Mouse (Mus musculus) heart, embryonic 11.5 days (tissue): ENCODE measurements at regions not wholly inside any gene's neighbourhood (a gene's known extent, or its start where the extent isn't known, plus 50 kb on each side); places are given as distances from the start of the nearest gene placed in this dataset.

Source experiments
- ATAC-seq: fragments of 200-750 bp; cut with Nextera tagmentation; replicated peaks from 2 replicates; pipeline ENCODE4 v1.8.0; 2017; ENCODE audit warnings: moderate library complexity; ENCODE audit not compliant: insufficient number of reproducible peaks, low FRiP score, low TSS enrichment
- H3K27ac ChIP-seq: fragments of 300-500 bp; sonication (generic); 2 replicates; pipeline ENCODE4 v1.5.1; 2014; ENCODE audit warnings: mild to moderate bottlenecking, low read depth, low read length
- H3K27me3 ChIP-seq: fragments of 300-500 bp; sonication (generic); 2 replicates; pipeline ENCODE4 v1.6.1; 2014; ENCODE audit warnings: mild to moderate bottlenecking, low read length, mixed read lengths; ENCODE audit not compliant: control insufficient read depth, insufficient read depth
- H3K36me3 ChIP-seq: fragments of 300-500 bp; sonication (generic); 2 replicates; pipeline ENCODE4 v1.6.1; 2014; ENCODE audit warnings: mild to moderate bottlenecking, low read length, moderate library complexity, mixed read lengths; ENCODE audit not compliant: control insufficient read depth, insufficient read depth
- H3K4me1 ChIP-seq: fragments of 300-500 bp; sonication (generic); 2 replicates; pipeline ENCODE4 v1.6.1; 2014; ENCODE audit warnings: low read length; ENCODE audit not compliant: control insufficient read depth, insufficient read depth
- H3K4me2 ChIP-seq: fragments of 300-500 bp; sonication (generic); 2 replicates; pipeline ENCODE4 v1.6.1; 2014; ENCODE audit warnings: mild to moderate bottlenecking, moderate library complexity
- H3K4me3 ChIP-seq: fragments of 300-500 bp; sonication (generic); 2 replicates; pipeline ENCODE4 v1.5.1; 2014; ENCODE audit warnings: low read depth, low read length
- H3K9ac ChIP-seq: fragments of 300-500 bp; sonication (generic); 2 replicates; pipeline ENCODE4 v1.6.1; 2014; ENCODE audit warnings: mild to moderate bottlenecking, low read depth, low read length, moderate library complexity
- H3K9me3 ChIP-seq: fragments of 300-500 bp; sonication (generic); replicated peaks from 2 replicates; pipeline ENCODE4 v1.6.1; 2016; ENCODE audit warnings: low read length; ENCODE audit not compliant: control insufficient read depth
- WGBS: fragments of 180-500 bp; shearing (Covaris S2); extraction: QIAGEN DNeasy Blood & Tissue Kit; methylation state at CpG from one replicate; pipeline ENCODE4 v1.1.7; 2014; ENCODE audit not compliant: insufficient replicate concordance; 5-methylcytosine and 5-hydroxymethylcytosine counted together

- ATAC-seq: no peak
- Histone ChIP-seq H3K4me3 (no peak overlapping the region), H3K27me3 (no peaks in the 10 kb centered on the region), H3K9me3 (no peaks in the 10 kb centered on the region), H3K4me2 (no peak overlapping the region), H3K36me3 (no peaks in the 10 kb centered on the region), H3K9ac (no peak overlapping the region), H3K27ac (no peak overlapping the region), H3K4me1 (peaks cover 7% of the 10 kb centered on the region; the same call in 1 of the 2 replicates)
- WGBS: 73% methylated on average over 15 of the region's 15 CpGs
Measured at GRCm38 (mm10) chr13:52190848-52191590, 340.1 kb downstream of the Diras2 start.

DNA sequence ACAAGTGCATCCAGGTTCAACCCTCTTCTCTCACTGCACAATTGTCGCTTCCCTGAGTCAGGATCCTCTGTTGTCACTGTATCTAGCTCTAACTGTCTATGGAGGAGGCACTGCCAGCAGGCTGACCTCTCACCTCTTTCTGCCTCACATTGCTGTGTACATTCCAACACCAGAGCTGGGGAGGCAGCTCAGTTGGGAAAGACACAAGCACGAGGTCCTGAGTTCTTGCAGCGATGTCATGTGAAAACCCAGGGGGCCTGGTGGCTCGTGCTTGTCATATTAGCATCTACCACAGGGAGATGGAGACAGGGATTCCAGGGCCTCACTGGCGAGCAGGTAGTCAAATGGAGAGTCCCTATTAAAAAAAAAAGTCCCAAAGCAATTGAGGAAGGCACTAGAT lies 334.2 kb downstream of the Diras2 start:
- no peaks in the 10 kb centered on the region for H3K27me3 ChIP-seq
- 56% methylated on average over 5 of the region's 5 CpGs for WGBS
- H3K27ac ChIP-seq: no peak overlapping the region
- H3K4me2 ChIP-seq: no peak overlapping the region
- H3K36me3 ChIP-seq: no peaks in the 10 kb centered on the region
- no peak for ATAC-seq
- no peaks in the 10 kb centered on the region for H3K4me1 ChIP-seq
- H3K9ac ChIP-seq: no peak overlapping the region
- H3K4me3 ChIP-seq: no peak overlapping the region
- no peaks in the 10 kb centered on the region for H3K9me3 ChIP-seq

DNA sequence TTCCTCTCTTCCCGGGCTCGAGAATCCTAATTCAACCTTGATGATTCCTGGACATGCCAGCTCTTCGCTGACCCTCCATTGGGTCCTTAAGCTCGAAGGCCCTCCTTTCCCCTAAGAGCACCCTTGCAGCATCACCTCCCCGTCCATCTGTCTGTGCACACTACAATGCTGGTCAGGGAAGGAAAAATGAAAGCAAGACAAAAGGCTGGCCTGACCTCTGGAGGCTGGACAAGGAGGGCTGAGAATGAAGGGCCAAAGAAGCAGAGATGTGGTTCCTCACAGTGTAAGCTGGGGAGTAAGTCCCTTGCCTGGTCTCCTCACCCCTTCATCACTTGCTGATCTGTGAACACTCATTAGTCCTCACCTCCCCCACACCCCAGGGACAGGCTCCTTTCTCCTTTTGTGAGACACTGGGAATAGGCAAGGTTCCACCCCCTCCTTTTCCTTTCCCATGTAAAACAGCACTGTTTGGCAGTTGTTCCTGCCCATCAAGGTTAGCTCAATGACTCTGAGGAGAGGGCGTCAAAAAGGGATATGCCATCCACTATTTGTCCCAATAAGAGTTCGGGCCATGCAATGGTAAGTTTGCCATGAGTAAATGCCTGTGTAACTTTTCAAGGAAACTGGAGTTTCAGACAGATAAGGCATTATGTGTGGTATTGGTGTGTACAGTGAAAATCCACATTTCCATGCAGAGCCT lies 332.3 kb downstream of the Diras2 start:
- Histone ChIP-seq H3K4me2 (no peak overlapping the region), H3K9me3 (no peaks in the 10 kb centered on the region), H3K36me3 (no peaks in the 10 kb centered on the region), H3K9ac (no peak overlapping the region), H3K27me3 (no peaks in the 10 kb centered on the region), H3K27ac (no peak overlapping the region), H3K4me1 (no peaks in the 10 kb centered on the region), H3K4me3 (no peak overlapping the region)
- 81% methylated on average over 7 of the region's 7 CpGs for WGBS
- no peak for ATAC-seq

- no peak overlapping the region for H3K9ac ChIP-seq
- H3K4me2 ChIP-seq: no peak overlapping the region
- no peaks in the 10 kb centered on the region for H3K4me1 ChIP-seq
- no peak overlapping the region for H3K4me3 ChIP-seq
- WGBS: 42% methylated on average over 1 of the region's 1 CpGs
- no peak for ATAC-seq
- H3K36me3 ChIP-seq: no peaks in the 10 kb centered on the region
- no peak overlapping the region for H3K27ac ChIP-seq
- no peaks in the 10 kb centered on the region for H3K9me3 ChIP-seq
- H3K27me3 ChIP-seq: no peaks in the 10 kb centered on the region
Measured at GRCm38 (mm10) chr13:52202372-52202771, 328.7 kb downstream of the Diras2 start.

- H3K36me3 ChIP-seq: no peaks in the 10 kb centered on the region
- H3K4me1 ChIP-seq: no peaks in the 10 kb centered on the region
- 64% methylated on average over 4 of the region's 4 CpGs for WGBS
- no peak overlapping the region for H3K27ac ChIP-seq
- H3K9me3 ChIP-seq: no peaks in the 10 kb centered on the region
- H3K4me2 ChIP-seq: no peak overlapping the region
- no peak overlapping the region for H3K4me3 ChIP-seq
- H3K27me3 ChIP-seq: no peaks in the 10 kb centered on the region
- no peak for ATAC-seq
- no peak overlapping the region for H3K9ac ChIP-seq
Measured at GRCm38 (mm10) chr13:52205951-52206350, 325.1 kb downstream of the Diras2 start.

DNA sequence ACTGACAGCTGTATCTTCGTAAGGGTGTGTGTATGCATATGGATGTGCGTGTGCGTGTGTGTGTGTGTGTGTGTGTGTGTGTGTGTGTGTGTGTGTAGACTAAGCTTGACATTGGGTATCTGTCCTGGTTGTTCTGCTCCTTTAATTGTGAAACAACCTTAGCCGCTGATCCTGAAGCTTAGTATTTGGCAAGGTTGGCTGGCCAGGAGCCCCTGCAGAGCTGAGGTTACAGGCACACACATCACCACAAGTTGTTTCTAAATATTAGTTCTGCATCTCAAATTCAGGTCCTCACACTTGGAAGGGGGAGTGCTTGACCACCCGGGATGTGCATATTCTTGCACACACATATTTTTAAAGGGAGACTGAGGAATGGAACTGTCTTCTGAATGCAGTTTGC lies 314.7 kb downstream of the Diras2 start:
- H3K4me1 ChIP-seq: no peaks in the 10 kb centered on the region
- WGBS: 85% methylated on average over 5 of the region's 5 CpGs
- H3K9me3 ChIP-seq: no peaks in the 10 kb centered on the region
- H3K4me3 ChIP-seq: no peak overlapping the region
- no peaks in the 10 kb centered on the region for H3K27me3 ChIP-seq
- no peak overlapping the region for H3K27ac ChIP-seq
- H3K9ac ChIP-seq: no peak overlapping the region
- no peaks in the 10 kb centered on the region for H3K36me3 ChIP-seq
- H3K4me2 ChIP-seq: no peak overlapping the region
- ATAC-seq: no peak

DNA sequence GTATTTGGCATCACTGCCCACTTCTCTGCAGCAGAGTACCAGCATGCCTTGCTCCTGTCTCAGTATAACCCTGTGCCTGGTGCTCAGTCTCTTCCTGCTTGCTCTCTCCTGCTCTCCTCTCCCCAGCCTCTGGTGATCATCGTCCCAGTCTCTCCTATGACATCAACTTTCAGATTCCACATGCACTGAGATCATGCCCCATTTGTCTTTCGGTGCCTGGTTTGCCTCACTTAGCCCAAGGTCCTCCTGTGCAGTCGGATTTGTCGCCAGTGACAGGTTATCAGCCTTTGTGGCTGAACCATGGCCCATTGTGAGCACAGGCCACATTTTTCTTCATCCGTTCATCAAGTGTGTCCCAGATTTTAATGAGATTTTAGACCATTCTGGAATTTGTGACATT lies 314.0 kb downstream of the Diras2 start:
- Histone ChIP-seq H3K4me2 (no peak overlapping the region), H3K36me3 (no peaks in the 10 kb centered on the region), H3K4me1 (peaks cover 3% of the 10 kb centered on the region), H3K27ac (no peak overlapping the region), H3K9ac (no peak overlapping the region), H3K27me3 (no peaks in the 10 kb centered on the region), H3K9me3 (no peaks in the 10 kb centered on the region), H3K4me3 (no peak overlapping the region)
- 29% methylated on average over 5 of the region's 5 CpGs for WGBS
- no peak for ATAC-seq

GRCm38 (mm10) chr13:52217741-52218140 lies 313.3 kb downstream of the Diras2 start:
- no peaks in the 10 kb centered on the region for H3K36me3 ChIP-seq
- no peak overlapping the region for H3K4me2 ChIP-seq
- ATAC-seq: no peak
- 71% methylated on average over 7 of the region's 7 CpGs for WGBS
- H3K4me3 ChIP-seq: no peak overlapping the region
- no peaks in the 10 kb centered on the region for H3K9me3 ChIP-seq
- no peaks in the 10 kb centered on the region for H3K27me3 ChIP-seq
- no peak overlapping the region for H3K27ac ChIP-seq
- no peak overlapping the region for H3K9ac ChIP-seq
- peaks cover 9% of the 10 kb centered on the region for H3K4me1 ChIP-seq
